Comparison of ENCODE assay signal across 9 mouse cellular contexts in genomic region chr17:25567261-25567660, GRCm38 (mm10). TPM values are rescaled to one million over a fixed set of nuclear protein-coding genes. Genes with fewer than 3 reads are reported as not detected.
DNase-seq lines count a peak whose midpoint lies in the region; ATAC-seq and TF ChIP-seq lines count a peak whose summit lies in the region.
"Had no signal": no experiment of that assay in that cellular context is flagged by ENCODE, and none has a peak within 500 bp of the region (broad histone marks: within the 10 kb centered on the region; RNA-seq: fewer than 3 reads in every experiment).

No protein-coding gene starts in this region.

- H3K9ac ChIP-seq in intestine, postnatal 0 days (ENCODE audit: low read depth, low read length): no peak overlapping the region
- peak overlapping the region; percentile 20; the same call in 1 of the 2 replicates for H3K9ac ChIP-seq in neural tube, embryonic 15.5 days (replicated peaks)
- H3K9ac ChIP-seq: heart, embryonic 15.5 days had no signal

- H3K4me2 ChIP-seq in intestine, postnatal 0 days (replicated peaks; ENCODE audit: low read depth): 0 out of 2 replicates have a peak overlapping the region, but pooled peaks have one; percentile 0
- peak overlapping the region; percentile 93 for H3K4me2 ChIP-seq in neural tube, embryonic 15.5 days
- H3K4me2 ChIP-seq: heart, embryonic 15.5 days had no signal

- WGBS in intestine, postnatal 0 days: 77% methylated on average over 13 of the region's 13 CpGs
- 75% methylated on average over 13 of the region's 13 CpGs for WGBS in neural tube, embryonic 15.5 days

- H3K9me3 ChIP-seq in intestine, postnatal 0 days (ENCODE audit: control insufficient read depth): no peaks in the 10 kb centered on the region
- H3K9me3 ChIP-seq in neural tube, embryonic 15.5 days (replicated peaks): no peaks in the 10 kb centered on the region
- H3K9me3 ChIP-seq: heart, embryonic 15.5 days had no signal

- H3K4me3 ChIP-seq in intestine, postnatal 0 days (ENCODE audit: low read depth, low read length): no peak overlapping the region
- peak overlapping the region; percentile 50 for H3K4me3 ChIP-seq in neural tube, embryonic 15.5 days (replicated peaks)
- H3K4me3 ChIP-seq: heart, embryonic 15.5 days had no signal

- peak; percentile 13; the same call in 1 of the 2 replicates for ATAC-seq in frontal cortex, adult (ENCODE audit: low TSS enrichment)
- ATAC-seq in intestine, postnatal 0 days: no peak
- ATAC-seq in neural tube, embryonic 15.5 days (ENCODE audit: low FRiP score): no peak

- H3K27me3 ChIP-seq in intestine, postnatal 0 days (replicated peaks; ENCODE audit: control insufficient read depth, insufficient read depth, low read length): peaks cover 44% of the 10 kb centered on the region
- H3K27me3 ChIP-seq in neural tube, embryonic 15.5 days (replicated peaks): peaks cover 25% of the 10 kb centered on the region

- no peak overlapping the region for H3K27ac ChIP-seq in intestine, postnatal 0 days (ENCODE audit: low read depth, low read length)
- peak overlapping the region; percentile 62 for H3K27ac ChIP-seq in neural tube, embryonic 15.5 days (replicated peaks)
- H3K27ac ChIP-seq: heart, embryonic 15.5 days had no signal

- no peak for DNase-seq in frontal cortex, postnatal 14 days (ENCODE audit: low spot score in 2 of 2)
- peak; percentile 40 for DNase-seq in right cerebral cortex, postnatal 25 days
- no peak for DNase-seq in right cerebral cortex, adult 18-20 months
- DNase-seq in ovary, adult 18-20 months (ENCODE audit: low spot score): no peak
- DNase-seq in adrenal gland, adult 18-20 months (ENCODE audit: low spot score in 2 of 2): no peak

- no peaks in the 10 kb centered on the region for H3K4me1 ChIP-seq in intestine, postnatal 0 days (replicated peaks; ENCODE audit: control insufficient read depth, insufficient read depth, low read length)
- H3K4me1 ChIP-seq in neural tube, embryonic 15.5 days: peaks cover 48% of the 10 kb centered on the region

- H3K36me3 ChIP-seq in intestine, postnatal 0 days (ENCODE audit: control insufficient read depth, insufficient read depth): no peaks in the 10 kb centered on the region
- H3K36me3 ChIP-seq in neural tube, embryonic 15.5 days: no peaks in the 10 kb centered on the region
- H3K36me3 ChIP-seq: heart, embryonic 15.5 days had no signal

- no peak for TF ChIP-seq CTCF in intestine, postnatal 0 days (IDR thresholded peaks at IDR 0.05; ENCODE audit: low read depth)

RNA-seq across cellular contexts. Expression of gene Sox8, which starts 3.2 kb away (rescaled TPM):
- 1.7 and 2.5 TPM in 2 replicates for polyA plus RNA-seq in intestine, postnatal 0 days (2015; fragmentation: Nextera tagmentation; extraction: Ambion mirVana)
- 16.0 and 16.9 TPM in 2 replicates for polyA plus RNA-seq in neural tube, embryonic 15.5 days (2015; fragmentation: Nextera tagmentation; extraction: Ambion mirVana)
- 1 to 10 TPM in 1 of 2 experiments, under 1 TPM in 1; 0.73 to 1.6 TPM for total RNA-seq in adrenal gland, adult 18-20 months (2021)

RNA-seq across cellular contexts. Expression of gene Lmf1, which starts 11.6 kb away (rescaled TPM):
- polyA plus RNA-seq in intestine, postnatal 0 days (2015; fragmentation: Nextera tagmentation; extraction: Ambion mirVana): 16.1 and 16.5 TPM in 2 replicates
- polyA plus RNA-seq in neural tube, embryonic 15.5 days (2015; fragmentation: Nextera tagmentation; extraction: Ambion mirVana): 26.2 and 26.9 TPM in 2 replicates
- 10 to 100 TPM; 36.9 to 38.7 TPM for total RNA-seq in adrenal gland, adult 18-20 months (2021)
